Mouse (Mus musculus) layer of hippocampus, adult 9-10 months (tissue): ENCODE data around the gene Rnf144a.
"Not testable (repeated sequence)": the region's sequence is repeated elsewhere in the genome, so short reads cannot be mapped to it uniquely, and the experiment has no call there.

Experiments
- DNase-seq: peaks from one replicate; pipeline ENCODE4 v3.0.0; 2022; ENCODE audit warnings: low spot score

Gene Rnf144a

DNA sequence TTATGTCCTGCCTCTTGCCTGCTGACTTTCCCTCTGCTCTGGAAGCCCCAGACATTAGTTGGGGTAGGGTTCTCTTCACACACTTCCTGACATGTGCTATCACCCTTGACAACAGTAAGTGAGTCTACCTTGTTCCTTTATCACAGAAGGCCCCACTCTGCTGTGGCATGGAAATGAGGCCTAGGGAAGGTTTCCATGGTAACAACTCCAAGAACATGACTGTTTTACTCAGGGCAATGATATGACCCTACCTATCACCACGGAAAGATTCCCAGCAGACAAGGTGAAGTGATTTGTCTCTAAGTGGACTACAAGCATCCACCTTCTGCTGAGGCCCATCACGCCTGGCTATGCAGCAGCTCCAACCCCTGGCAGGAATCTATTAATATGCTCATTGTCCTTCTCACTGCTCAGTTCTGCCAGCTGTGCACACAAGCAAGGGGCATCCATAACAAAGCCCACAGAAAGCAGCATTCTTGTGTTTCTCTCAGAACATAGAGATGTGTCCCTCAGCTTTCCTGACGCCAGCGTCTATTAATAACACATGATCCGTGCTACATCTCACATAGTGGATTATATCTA lies 91.2 kb downstream of the Rnf144a start:
- DNase-seq: no peak

DNA sequence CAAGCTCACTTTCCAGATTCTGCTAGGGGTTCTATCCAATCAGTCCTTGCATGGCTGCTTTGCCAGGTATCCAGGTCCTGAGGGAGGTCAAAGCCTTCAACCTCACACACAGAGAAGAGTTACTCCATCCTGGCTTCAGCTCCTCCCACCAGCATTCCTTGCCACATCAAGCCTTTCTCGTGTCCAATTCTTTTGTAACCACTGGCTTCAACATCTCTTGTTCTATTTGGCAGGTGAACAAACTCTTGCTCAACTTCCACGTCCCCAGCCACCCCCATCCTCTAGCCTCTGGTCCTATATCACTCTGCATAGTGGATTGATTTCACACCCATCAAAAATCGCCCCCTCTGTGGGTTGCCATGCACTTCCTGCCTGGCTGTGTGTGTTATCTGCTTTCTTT lies 98.8 kb downstream of the Rnf144a start:
- DNase-seq: no peak

DNA sequence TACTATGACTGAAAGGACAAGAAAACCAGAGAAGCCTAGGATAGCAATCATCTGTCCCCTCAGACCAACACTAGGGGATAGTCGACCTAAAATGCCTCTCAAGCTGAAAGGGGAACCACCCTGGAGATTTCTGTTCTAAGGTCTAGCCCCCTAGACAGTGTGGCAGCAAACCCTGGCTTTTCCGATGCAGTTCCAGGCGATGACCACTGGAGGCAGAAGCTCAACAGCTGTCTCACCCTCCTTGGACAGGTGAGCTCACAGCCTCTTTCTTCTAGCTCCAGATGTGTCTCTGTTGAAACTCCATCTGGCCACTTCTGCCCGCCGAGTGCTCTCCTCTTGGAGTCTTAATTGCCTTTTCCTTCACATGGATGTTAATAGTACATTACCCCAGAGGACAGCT lies 100.1 kb downstream of the Rnf144a start:
- no peak for DNase-seq

GRCm38 (mm10) chr12:26311548-26311947 lies 103.5 kb downstream of the Rnf144a start:
- peak; percentile 66 for DNase-seq

- no peak for DNase-seq
Measured at GRCm38 (mm10) chr12:26310247-26310646, 104.8 kb downstream of the Rnf144a start.

DNA sequence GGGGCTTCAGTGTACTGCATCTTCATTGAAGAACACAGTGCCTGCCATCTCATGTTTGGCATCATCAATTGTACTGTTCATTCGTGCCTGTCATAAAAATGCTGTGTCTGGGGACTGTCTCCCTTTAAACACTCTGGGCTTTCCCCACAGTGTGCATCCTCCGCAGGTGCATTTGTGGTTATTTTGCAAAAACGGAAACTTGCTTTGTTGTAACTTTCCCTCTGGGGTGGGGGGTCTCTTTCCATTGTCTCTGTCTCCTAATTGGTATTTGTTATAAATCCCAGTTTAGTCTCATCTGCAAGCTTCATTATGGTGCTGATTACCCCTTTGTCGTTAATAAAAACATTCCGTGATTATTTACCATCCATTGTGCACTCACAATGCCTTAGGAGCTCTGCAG lies 112.2 kb downstream of the Rnf144a start:
- DNase-seq: no peak

DNA sequence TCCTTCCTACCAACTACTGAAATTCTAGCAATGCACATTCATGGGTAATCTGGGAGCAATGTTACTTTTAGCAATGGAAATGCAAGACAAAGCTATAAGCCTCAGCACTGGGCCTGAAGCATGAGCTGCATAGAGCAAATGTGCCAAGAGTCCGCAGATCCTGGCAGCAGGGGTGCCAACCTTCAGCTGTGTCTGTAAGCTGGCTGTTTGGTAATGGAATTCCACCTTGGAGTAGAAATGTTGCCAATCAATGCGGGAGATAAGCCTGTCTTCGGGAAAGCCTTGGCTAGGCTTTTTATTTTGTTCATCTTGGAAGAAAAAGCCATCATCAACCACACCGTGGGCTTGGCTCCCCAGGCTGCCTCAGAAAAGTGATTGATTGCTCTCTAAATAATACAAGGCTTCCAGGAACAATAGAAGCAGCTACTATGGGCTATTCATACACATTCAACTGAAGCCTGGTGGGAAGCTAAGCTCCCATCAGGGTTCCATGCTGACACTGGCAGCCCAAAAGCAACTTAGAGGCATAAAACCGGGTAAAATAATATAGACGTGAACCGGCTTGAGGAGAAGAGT lies 115.5 kb downstream of the Rnf144a start:
- DNase-seq: no peak

DNA sequence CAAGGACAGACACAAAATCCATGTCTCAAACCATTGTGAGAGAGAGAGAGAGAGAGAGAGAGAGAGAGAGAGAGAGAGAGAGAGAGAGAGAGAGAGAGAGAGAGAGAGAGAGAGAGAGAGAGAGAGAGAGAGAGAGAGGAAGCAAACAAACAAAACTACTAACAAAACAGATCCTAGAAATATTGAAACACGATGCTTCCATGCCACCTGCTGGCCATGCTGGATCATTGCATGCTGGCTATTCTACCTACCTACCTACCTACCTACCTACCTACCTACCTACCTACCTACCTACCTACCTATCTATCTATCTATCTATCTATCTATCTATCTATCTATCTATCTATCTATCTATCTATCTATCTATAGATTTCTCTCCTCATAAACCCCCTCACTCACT lies 119.1 kb downstream of the Rnf144a start:
- not testable (repeated sequence) for DNase-seq

DNA sequence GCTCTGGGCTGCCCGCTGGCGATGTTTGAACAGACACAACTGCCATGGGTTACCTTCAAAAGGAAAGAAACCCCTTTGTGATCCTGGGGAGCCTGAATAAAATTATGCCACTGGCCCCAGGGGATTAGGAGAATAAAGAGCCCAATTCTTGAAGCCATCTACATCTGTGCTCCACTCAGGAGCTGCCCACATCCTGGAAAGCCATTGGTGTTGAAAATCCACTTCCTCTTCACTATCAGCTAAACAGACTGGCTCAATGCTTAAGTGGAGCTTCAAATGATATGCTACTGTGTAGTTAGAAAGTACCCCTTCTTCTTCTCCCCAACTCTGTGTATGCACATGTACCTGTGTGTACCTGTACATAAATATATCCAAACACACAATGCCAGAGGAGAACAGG lies 125.9 kb downstream of the Rnf144a start:
- DNase-seq: no peak

GRCm38 (mm10) chr12:26288347-26288746 lies 126.7 kb downstream of the Rnf144a start:
- DNase-seq: no peak

GRCm38 (mm10) chr12:26285939-26286338 lies 129.1 kb downstream of the Rnf144a start:
- no peak for DNase-seq

- DNase-seq: no peak
Measured at GRCm38 (mm10) chr12:26285460-26285859, 129.6 kb downstream of the Rnf144a start.

- no peak for DNase-seq
Measured at GRCm38 (mm10) chr12:26280719-26281480, 134.2 kb downstream of the Rnf144a start.

DNA sequence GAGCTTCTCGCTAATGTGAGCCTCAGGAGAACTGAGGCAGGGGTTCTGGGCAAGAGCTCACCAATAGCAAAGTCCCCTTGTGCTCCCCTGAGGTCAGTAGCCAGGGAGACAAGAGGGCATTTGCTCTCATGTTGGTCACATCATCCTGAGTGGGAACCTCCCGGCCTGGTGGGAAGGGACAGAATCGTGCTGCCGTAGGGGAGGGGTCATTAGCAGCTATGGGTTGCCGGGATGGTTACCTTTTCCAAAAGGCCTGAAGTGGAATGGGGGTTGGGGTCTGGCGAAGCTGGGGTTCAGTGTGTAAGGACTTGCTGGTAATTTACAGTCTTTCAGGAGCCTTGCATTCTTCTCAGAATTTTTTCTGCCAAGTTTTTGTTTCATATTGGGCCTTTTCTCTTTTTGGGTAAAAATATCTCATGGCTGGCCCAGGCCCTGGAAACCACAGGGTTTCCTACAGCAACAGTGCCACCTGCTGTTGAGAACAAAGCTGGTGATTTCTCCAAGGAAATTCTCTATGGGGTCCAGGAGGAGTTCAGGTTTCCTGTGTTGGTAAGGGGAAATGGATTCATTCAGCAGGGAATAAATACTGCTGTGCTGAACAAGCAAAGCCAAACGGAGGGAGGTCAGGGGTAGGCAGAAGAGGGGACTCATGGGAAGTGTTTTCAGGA lies 137.9 kb downstream of the Rnf144a start:
- peak; percentile 27 for DNase-seq

DNA sequence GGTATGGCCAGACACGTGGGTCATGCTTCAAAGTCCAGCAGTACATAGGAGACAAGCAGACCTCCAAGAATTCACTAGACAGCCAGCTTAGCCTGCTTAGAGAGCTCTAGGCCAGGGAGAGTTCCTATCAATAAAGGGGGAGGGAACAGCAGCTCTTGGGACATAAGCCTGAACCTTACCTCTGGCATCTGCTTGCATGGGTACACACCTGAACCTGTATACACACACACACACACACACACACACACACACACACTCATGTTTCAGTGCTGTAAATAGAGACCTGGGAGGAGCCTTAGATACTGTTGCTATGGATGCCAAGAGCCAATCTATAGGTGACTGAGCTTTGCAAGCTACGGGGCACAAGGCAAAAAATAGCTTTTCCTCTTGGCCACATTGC lies 138.5 kb downstream of the Rnf144a start:
- no peak for DNase-seq
